Mouse (Mus musculus) lung, postnatal 25 days (tissue): ENCODE results near the gene Lcn11.

Experiments used
- DNase-seq: peaks from one replicate; pipeline ENCODE4 v3.0.0; 2022; ENCODE audit warnings: low spot score

Gene Lcn11

DNA sequence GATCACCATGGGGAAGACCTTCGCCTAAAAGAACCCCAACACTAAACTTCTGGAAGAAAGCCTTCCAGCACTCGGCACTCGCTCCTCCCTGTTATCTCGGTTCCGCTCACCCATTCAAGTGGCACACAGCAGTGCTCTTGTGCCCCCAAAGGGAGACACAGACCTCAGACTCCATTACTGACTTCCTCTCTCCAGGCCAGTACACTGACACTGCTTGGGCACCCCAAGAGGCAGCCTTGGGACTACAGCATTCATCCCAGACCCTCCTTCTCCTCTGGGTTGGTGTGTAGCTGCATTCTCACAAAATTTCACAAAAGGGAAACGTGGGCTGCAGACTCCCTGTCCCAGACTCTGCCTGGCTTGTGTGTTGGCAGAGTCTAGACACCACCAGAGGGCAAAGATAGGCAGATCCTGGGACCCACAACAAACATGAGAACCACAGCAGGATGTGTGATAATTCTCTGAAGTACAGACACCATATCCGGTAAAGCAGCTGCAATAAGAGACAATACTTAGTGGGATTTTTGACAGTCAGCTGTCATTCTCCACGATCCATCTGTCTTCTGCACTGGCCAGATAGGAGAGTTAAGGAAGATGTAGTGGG is 51.6 kb downstream of the Lcn11 start:
- no peak for DNase-seq
